Mouse (Mus musculus) liver, embryonic 14.5 days (tissue): Measurements from ENCODE around the gene Rgs9.

Experiments used
- CTCF ChIP-seq: IDR thresholded peaks from 2 replicates; pipeline ENCODE4 v1.5.1; 2016; ENCODE audit warnings: antibody characterized with exemption, low read depth, control low read depth
- EP300 ChIP-seq: IDR thresholded peaks from 2 replicates; pipeline ENCODE4 v1.6.1; 2016; ENCODE audit warnings: antibody characterized with exemption, low read depth

DNA sequence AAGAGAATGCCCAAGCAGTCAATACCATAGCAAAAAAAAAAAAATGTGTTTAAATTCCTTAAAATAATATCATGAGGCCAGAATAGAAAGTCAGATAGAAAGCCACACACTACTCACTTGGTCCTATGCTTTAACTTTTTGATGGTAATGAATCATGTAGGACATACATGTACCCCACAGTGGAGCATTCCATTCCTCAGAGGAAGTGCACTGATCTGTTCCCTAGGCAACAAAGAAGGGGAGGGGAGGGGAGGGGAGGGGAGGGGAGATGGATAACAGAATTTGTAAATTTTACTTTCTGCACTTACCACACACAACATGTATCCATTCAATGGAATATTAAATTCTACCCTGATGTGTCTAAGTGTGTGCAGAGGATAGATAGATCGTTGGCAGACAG is 91.9 kb downstream of the Rgs9 start:
- TF ChIP-seq CTCF (no peak), EP300 (no peak)
